Mouse (Mus musculus) cerebellum, adult 11-12 months (tissue): ENCODE measurements around the gene Anp32b.

ENCODE experiments used
- DNase-seq: peaks from one replicate; pipeline ENCODE4 v3.0.0; 2022

The Anp32b gene

GRCm38 (mm10) chr4:46452855-46453719, 2.4 kb downstream of the Anp32b start:
- peak; percentile 40 for DNase-seq

GRCm38 (mm10) chr4:46454097-46454864, 3.6 kb downstream of the Anp32b start:
- no peak for DNase-seq

GRCm38 (mm10) chr4:46456762-46457161, 6.1 kb downstream of the Anp32b start:
- no peak for DNase-seq

GRCm38 (mm10) chr4:46457186-46457585, 6.5 kb downstream of the Anp32b start:
- DNase-seq: no peak

GRCm38 (mm10) chr4:46458411-46458810, 7.7 kb downstream of the Anp32b start:
- DNase-seq: no peak

GRCm38 (mm10) chr4:46463130-46463830, 12.6 kb downstream of the Anp32b start:
- no peak for DNase-seq

GRCm38 (mm10) chr4:46465740-46466139, 15.0 kb downstream of the Anp32b start:
- DNase-seq: no peak

- DNase-seq: no peak
Measured at GRCm38 (mm10) chr4:46475101-46475500, 24.4 kb downstream of the Anp32b start.

- DNase-seq: no peak
Measured at GRCm38 (mm10) chr4:46479081-46479480, 28.4 kb downstream of the Anp32b start.

- no peak for DNase-seq
Measured at GRCm38 (mm10) chr4:46485696-46486417, 35.2 kb downstream of the Anp32b start.

- DNase-seq: peak; percentile 52
Measured at GRCm38 (mm10) chr4:46487348-46487747, 36.6 kb downstream of the Anp32b start.

GRCm38 (mm10) chr4:46489028-46489925, 38.6 kb downstream of the Anp32b start, which contains the start of gene Nans:
Gene Nans, plus strand, starts transcription at chr4:46489248.
- DNase-seq: peak; percentile 94

GRCm38 (mm10) chr4:46493071-46493470, 42.4 kb downstream of the Anp32b start:
- no peak for DNase-seq

GRCm38 (mm10) chr4:46495543-46495942, 44.8 kb downstream of the Anp32b start:
- no peak for DNase-seq

- DNase-seq: peak; percentile 55
Measured at GRCm38 (mm10) chr4:46497286-46497892, 46.7 kb downstream of the Anp32b start.

GRCm38 (mm10) chr4:46498511-46498910, 47.8 kb downstream of the Anp32b start:
- DNase-seq: no peak

GRCm38 (mm10) chr4:46498976-46499375, 48.3 kb downstream of the Anp32b start:
- no peak for DNase-seq

GRCm38 (mm10) chr4:46502606-46503502, 52.2 kb downstream of the Anp32b start:
- no peak for DNase-seq

- no peak for DNase-seq
Measured at GRCm38 (mm10) chr4:46503881-46504280, 53.2 kb downstream of the Anp32b start.
